Mouse (Mus musculus): Measurements from ENCODE around the gene Atp6v0a1. TPM values are rescaled to one million over a fixed set of nuclear protein-coding genes. Genes with fewer than 3 reads are reported as not detected.
"Not testable (repeated sequence)": the region's sequence is repeated elsewhere in the genome, so short reads cannot be mapped to it uniquely, and the experiment has no call there.

Gene Atp6v0a1
- polyA plus RNA-seq, 1 experiment from 2014 or later, result 29.4 TPM

GRCm38 (mm10) chr11:100994655-100995054, 14.6 kb upstream of the Atp6v0a1 start:
- Histone ChIP-seq H3K27me3 (ENCODE audit: insufficient read depth, low read length) (no peaks in the 10 kb centered on the region), H3K36me3 (replicated peaks; ENCODE audit: insufficient read depth, low read length) (no peaks in the 10 kb centered on the region), H3K9me3 (ENCODE audit: low read length) (no peaks in the 10 kb centered on the region), H3K4me2 (ENCODE audit: low read depth, low read length) (no peak overlapping the region), H3K4me1 (ENCODE audit: insufficient read depth) (peaks cover 6% of the 10 kb centered on the region; the same call in 1 of the 2 replicates), H3K4me3 (ENCODE audit: low read depth, low read length) (no peak overlapping the region), H3K9ac (replicated peaks) (no peak overlapping the region), H3K27ac (ENCODE audit: low read depth) (no peak overlapping the region)
- TF ChIP-seq CTCF (IDR thresholded peaks at IDR 0.05; ENCODE audit: low read depth) (no peak), EP300 (IDR thresholded peaks at IDR 0.05; ENCODE audit: low read depth) (no peak)
- ATAC-seq (no peak), DNase-seq (no peak)
- 59% methylated on average over 5 of the region's 5 CpGs for WGBS (ENCODE audit: insufficient replicate concordance)

GRCm38 (mm10) chr11:100996501-100996900, 12.8 kb upstream of the Atp6v0a1 start:
- Histone ChIP-seq H3K4me3 (ENCODE audit: low read depth, low read length) (no peak overlapping the region), H3K36me3 (replicated peaks; ENCODE audit: insufficient read depth, low read length) (no peaks in the 10 kb centered on the region), H3K4me1 (ENCODE audit: insufficient read depth) (peaks cover 6% of the 10 kb centered on the region; the same call in 1 of the 2 replicates), H3K27ac (ENCODE audit: low read depth) (no peak overlapping the region), H3K9me3 (ENCODE audit: low read length) (no peaks in the 10 kb centered on the region), H3K9ac (replicated peaks) (no peak overlapping the region), H3K27me3 (ENCODE audit: insufficient read depth, low read length) (no peaks in the 10 kb centered on the region), H3K4me2 (ENCODE audit: low read depth, low read length) (no peak overlapping the region)
- ATAC-seq, result no peak
- 83% methylated on average over 4 of the region's 4 CpGs for WGBS (ENCODE audit: insufficient replicate concordance)
- TF ChIP-seq CTCF (IDR thresholded peaks at IDR 0.05; ENCODE audit: low read depth) (no peak), EP300 (IDR thresholded peaks at IDR 0.05; ENCODE audit: low read depth) (no peak)
- DNase-seq, result no peak

GRCm38 (mm10) chr11:100998836-100999235, 10.4 kb upstream of the Atp6v0a1 start:
- 89% methylated on average over 2 of the region's 2 CpGs for WGBS (ENCODE audit: insufficient replicate concordance)
- Histone ChIP-seq H3K4me1 (ENCODE audit: insufficient read depth) (peaks cover 9% of the 10 kb centered on the region), H3K9me3 (ENCODE audit: low read length) (no peaks in the 10 kb centered on the region), H3K9ac (replicated peaks) (no peak overlapping the region), H3K27me3 (ENCODE audit: insufficient read depth, low read length) (no peaks in the 10 kb centered on the region), H3K4me3 (ENCODE audit: low read depth, low read length) (no peak overlapping the region), H3K4me2 (ENCODE audit: low read depth, low read length) (no peak overlapping the region), H3K36me3 (replicated peaks; ENCODE audit: insufficient read depth, low read length) (no peaks in the 10 kb centered on the region), H3K27ac (ENCODE audit: low read depth) (no peak overlapping the region)
- no peak for ATAC-seq
- no peak for DNase-seq
- TF ChIP-seq EP300 (IDR thresholded peaks at IDR 0.05; ENCODE audit: low read depth) (no peak), CTCF (IDR thresholded peaks at IDR 0.05; ENCODE audit: low read depth) (no peak)

GRCm38 (mm10) chr11:100999254-100999653, 10.0 kb upstream of the Atp6v0a1 start:
- Histone ChIP-seq H3K4me1 (ENCODE audit: insufficient read depth) (peaks cover 4% of the 10 kb centered on the region), H3K27me3 (ENCODE audit: insufficient read depth, low read length) (no peaks in the 10 kb centered on the region), H3K9ac (replicated peaks) (no peak overlapping the region), H3K9me3 (ENCODE audit: low read length) (no peaks in the 10 kb centered on the region), H3K4me3 (ENCODE audit: low read depth, low read length) (no peak overlapping the region), H3K36me3 (replicated peaks; ENCODE audit: insufficient read depth, low read length) (no peaks in the 10 kb centered on the region), H3K27ac (ENCODE audit: low read depth) (no peak overlapping the region), H3K4me2 (ENCODE audit: low read depth, low read length) (no peak overlapping the region)
- ATAC-seq (no peak), DNase-seq (no peak)
- TF ChIP-seq CTCF (IDR thresholded peaks at IDR 0.05; ENCODE audit: low read depth) (no peak), EP300 (IDR thresholded peaks at IDR 0.05; ENCODE audit: low read depth) (no peak)
- whole genome bisulfite sequencing (ENCODE audit: insufficient replicate concordance), result 68% methylated on average over 3 of the region's 3 CpGs

GRCm38 (mm10) chr11:101001875-101002552, 7.2 kb upstream of the Atp6v0a1 start:
- ATAC-seq; H3K27ac ChIP-seq (ENCODE audit: low read depth); H3K36me3 ChIP-seq (replicated peaks; ENCODE audit: insufficient read depth, low read length); H3K9ac ChIP-seq (replicated peaks); H3K4me2 ChIP-seq (ENCODE audit: low read depth, low read length); H3K4me3 ChIP-seq (ENCODE audit: low read depth, low read length); DNase-seq; H3K27me3 ChIP-seq (ENCODE audit: insufficient read depth, low read length); H3K4me1 ChIP-seq (ENCODE audit: insufficient read depth); H3K9me3 ChIP-seq (ENCODE audit: low read length): not testable (repeated sequence)
- 60% methylated on average over 5 of the region's 6 CpGs for WGBS (ENCODE audit: insufficient replicate concordance)

DNA sequence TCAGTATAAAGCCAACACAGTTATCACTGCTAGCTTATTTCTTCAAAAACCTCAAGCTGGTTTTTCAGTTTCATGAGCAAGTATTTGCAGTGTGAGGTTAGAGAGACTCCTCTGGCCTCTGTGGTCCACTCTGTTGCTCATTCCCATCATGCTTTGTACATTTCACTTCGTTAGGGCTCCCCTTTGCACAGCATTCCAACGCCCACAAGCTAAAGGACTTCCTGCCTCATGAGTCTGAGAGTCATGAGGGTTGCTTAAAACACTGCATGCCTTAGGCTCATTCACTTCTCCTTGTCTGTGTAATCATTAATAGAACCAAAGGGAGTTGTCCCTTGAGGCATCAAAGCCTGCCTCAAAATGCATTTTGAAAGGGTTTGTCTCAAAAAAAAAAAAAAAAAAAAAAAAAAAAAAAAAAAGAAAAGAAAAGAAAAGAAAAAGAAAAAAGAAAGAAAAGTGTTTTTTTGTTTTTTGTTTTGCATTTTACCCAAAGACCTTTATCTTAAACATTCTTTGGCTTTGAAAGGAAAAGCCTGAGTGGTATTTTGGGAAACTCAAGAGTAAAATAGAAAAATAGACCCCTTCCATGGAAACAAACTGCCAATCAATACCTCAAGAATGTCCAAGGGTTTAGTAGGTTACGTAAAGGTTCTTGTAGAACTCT, 6.1 kb upstream of the Atp6v0a1 start:
- no peaks in the 10 kb centered on the region for H3K27me3 ChIP-seq (ENCODE audit: insufficient read depth, low read length)
- ATAC-seq (peak; percentile 41; the same call in 1 of the 2 replicates), DNase-seq (no peak)
- H3K4me3 ChIP-seq (ENCODE audit: low read depth, low read length), result no peak overlapping the region
- no peak overlapping the region for H3K27ac ChIP-seq (ENCODE audit: low read depth)
- H3K9ac ChIP-seq (replicated peaks), result no peak overlapping the region
- H3K4me1 ChIP-seq (ENCODE audit: insufficient read depth), result peaks cover 3% of the 10 kb centered on the region; the same call in 1 of the 2 replicates
- H3K36me3 ChIP-seq (replicated peaks; ENCODE audit: insufficient read depth, low read length), result no peaks in the 10 kb centered on the region
- H3K9me3 ChIP-seq (ENCODE audit: low read length), result no peaks in the 10 kb centered on the region
- no peak overlapping the region for H3K4me2 ChIP-seq (ENCODE audit: low read depth, low read length)
- 37% methylated on average over 3 of the region's 3 CpGs for WGBS (ENCODE audit: insufficient replicate concordance)
- no peak for TF ChIP-seq CTCF (IDR thresholded peaks at IDR 0.05; ENCODE audit: low read depth)
- TF ChIP-seq EP300 (IDR thresholded peaks at IDR 0.05; ENCODE audit: low read depth), result no peak

All from liver, postnatal 0 days (tissue).